Mouse (Mus musculus): Measurements from ENCODE around the gene Tle3. TPM values are rescaled to one million over a fixed set of nuclear protein-coding genes. Genes with fewer than 3 reads are reported as not detected.

Gene Tle3
- total and polyA plus RNA-seq, 2 experiments: 2.4 to 14.8 TPM

GRCm38 (mm10) chr9:61426493-61426892 lies 54.3 kb downstream of the Tle3 start:
- Histone ChIP-seq H3K27me3 (ENCODE audit: control insufficient read depth, insufficient read depth, low read length) (no peaks in the 10 kb centered on the region), H3K79me2 (ENCODE audit: control insufficient read depth, insufficient read depth, low read length) (no peaks in the 10 kb centered on the region), H3K27ac (replicated peaks; ENCODE audit: insufficient read depth, low read depth, low read length) (no peak overlapping the region), H3K4me1 (ENCODE audit: control insufficient read depth, insufficient read depth, low read length) (peaks cover 6% of the 10 kb centered on the region; the same call in 1 of the 2 replicates), H3K9ac (ENCODE audit: low read depth, low read length) (no peak overlapping the region), H3K4me3 (ENCODE audit: insufficient read depth, low read depth, low read length) (no peak overlapping the region), H3K36me3 (ENCODE audit: control insufficient read depth, insufficient read depth, low read length) (no peaks in the 10 kb centered on the region)
- no peak for DNase-seq (ENCODE audit: extremely low read depth, low read depth, low spot score)
- WGBS: 86% methylated on average over 7 of the region's 7 CpGs
- TF ChIP-seq CTCF (IDR thresholded peaks at IDR 0.05; ENCODE audit: low read depth, low read length) (no peak), POLR2A (IDR thresholded peaks at IDR 0.05; ENCODE audit: extremely low read depth, insufficient read depth, low read length) (no peak)

- no peak for DNase-seq (ENCODE audit: extremely low read depth, low read depth, low spot score)
- Histone ChIP-seq H3K27ac (replicated peaks; ENCODE audit: insufficient read depth, low read depth, low read length) (no peak overlapping the region), H3K36me3 (ENCODE audit: control insufficient read depth, insufficient read depth, low read length) (no peaks in the 10 kb centered on the region), H3K9ac (ENCODE audit: low read depth, low read length) (no peak overlapping the region), H3K27me3 (ENCODE audit: control insufficient read depth, insufficient read depth, low read length) (no peaks in the 10 kb centered on the region), H3K79me2 (ENCODE audit: control insufficient read depth, insufficient read depth, low read length) (no peaks in the 10 kb centered on the region), H3K4me3 (ENCODE audit: insufficient read depth, low read depth, low read length) (no peak overlapping the region), H3K4me1 (ENCODE audit: control insufficient read depth, insufficient read depth, low read length) (peaks cover 6% of the 10 kb centered on the region; the same call in 1 of the 2 replicates)
- TF ChIP-seq POLR2A (IDR thresholded peaks at IDR 0.05; ENCODE audit: extremely low read depth, insufficient read depth, low read length) (no peak), CTCF (IDR thresholded peaks at IDR 0.05; ENCODE audit: low read depth, low read length) (no peak)
- 84% methylated on average over 6 of the region's 6 CpGs for WGBS
Observed at GRCm38 (mm10) chr9:61427051-61427450, 54.9 kb downstream of the Tle3 start.

GRCm38 (mm10) chr9:61427901-61428300 lies 55.7 kb downstream of the Tle3 start:
- Histone ChIP-seq H3K4me1 (ENCODE audit: control insufficient read depth, insufficient read depth, low read length) (peaks cover 6% of the 10 kb centered on the region; the same call in 1 of the 2 replicates), H3K9ac (ENCODE audit: low read depth, low read length) (no peak overlapping the region), H3K36me3 (ENCODE audit: control insufficient read depth, insufficient read depth, low read length) (no peaks in the 10 kb centered on the region), H3K27me3 (ENCODE audit: control insufficient read depth, insufficient read depth, low read length) (no peaks in the 10 kb centered on the region), H3K4me3 (ENCODE audit: insufficient read depth, low read depth, low read length) (no peak overlapping the region), H3K27ac (replicated peaks; ENCODE audit: insufficient read depth, low read depth, low read length) (no peak overlapping the region), H3K79me2 (ENCODE audit: control insufficient read depth, insufficient read depth, low read length) (no peaks in the 10 kb centered on the region)
- no peak for DNase-seq (ENCODE audit: extremely low read depth, low read depth, low spot score)
- WGBS: 86% methylated on average over 3 of the region's 3 CpGs
- no peak for TF ChIP-seq CTCF (IDR thresholded peaks at IDR 0.05; ENCODE audit: low read depth, low read length)
- TF ChIP-seq POLR2A (IDR thresholded peaks at IDR 0.05; ENCODE audit: extremely low read depth, insufficient read depth, low read length): no peak

- H3K27me3 ChIP-seq (ENCODE audit: control insufficient read depth, insufficient read depth, low read length): no peaks in the 10 kb centered on the region
- TF ChIP-seq POLR2A (IDR thresholded peaks at IDR 0.05; ENCODE audit: extremely low read depth, insufficient read depth, low read length) (no peak), CTCF (IDR thresholded peaks at IDR 0.05; ENCODE audit: low read depth, low read length) (no peak)
- 86% methylated on average over 4 of the region's 4 CpGs for WGBS
- H3K27ac ChIP-seq (replicated peaks; ENCODE audit: insufficient read depth, low read depth, low read length): no peak overlapping the region
- DNase-seq (ENCODE audit: extremely low read depth, low read depth, low spot score): no peak
- no peaks in the 10 kb centered on the region for H3K4me1 ChIP-seq (ENCODE audit: control insufficient read depth, insufficient read depth, low read length)
- no peaks in the 10 kb centered on the region for H3K79me2 ChIP-seq (ENCODE audit: control insufficient read depth, insufficient read depth, low read length)
- no peak overlapping the region for H3K4me3 ChIP-seq (ENCODE audit: insufficient read depth, low read depth, low read length)
- H3K9ac ChIP-seq (ENCODE audit: low read depth, low read length): no peak overlapping the region
- H3K36me3 ChIP-seq (ENCODE audit: control insufficient read depth, insufficient read depth, low read length): no peaks in the 10 kb centered on the region
Observed at GRCm38 (mm10) chr9:61431830-61432229, 59.7 kb downstream of the Tle3 start.

GRCm38 (mm10) chr9:61433206-61433605 lies 61.0 kb downstream of the Tle3 start:
- no peaks in the 10 kb centered on the region for H3K27me3 ChIP-seq (ENCODE audit: control insufficient read depth, insufficient read depth, low read length)
- H3K4me3 ChIP-seq (ENCODE audit: insufficient read depth, low read depth, low read length): no peak overlapping the region
- H3K79me2 ChIP-seq (ENCODE audit: control insufficient read depth, insufficient read depth, low read length): no peaks in the 10 kb centered on the region
- no peak for DNase-seq (ENCODE audit: extremely low read depth, low read depth, low spot score)
- no peak overlapping the region for H3K9ac ChIP-seq (ENCODE audit: low read depth, low read length)
- H3K4me1 ChIP-seq (ENCODE audit: control insufficient read depth, insufficient read depth, low read length): no peaks in the 10 kb centered on the region
- H3K27ac ChIP-seq (replicated peaks; ENCODE audit: insufficient read depth, low read depth, low read length): no peak overlapping the region
- no peaks in the 10 kb centered on the region for H3K36me3 ChIP-seq (ENCODE audit: control insufficient read depth, insufficient read depth, low read length)
- no peak for TF ChIP-seq POLR2A (IDR thresholded peaks at IDR 0.05; ENCODE audit: extremely low read depth, insufficient read depth, low read length)
- no peak for TF ChIP-seq CTCF (IDR thresholded peaks at IDR 0.05; ENCODE audit: low read depth, low read length)
- WGBS: 81% methylated on average over 2 of the region's 2 CpGs

- Histone ChIP-seq H3K36me3 (ENCODE audit: control insufficient read depth, insufficient read depth, low read length) (no peaks in the 10 kb centered on the region), H3K4me1 (ENCODE audit: control insufficient read depth, insufficient read depth, low read length) (no peaks in the 10 kb centered on the region), H3K27ac (replicated peaks; ENCODE audit: insufficient read depth, low read depth, low read length) (no peak overlapping the region), H3K27me3 (ENCODE audit: control insufficient read depth, insufficient read depth, low read length) (no peaks in the 10 kb centered on the region), H3K9ac (ENCODE audit: low read depth, low read length) (no peak overlapping the region), H3K79me2 (ENCODE audit: control insufficient read depth, insufficient read depth, low read length) (no peaks in the 10 kb centered on the region), H3K4me3 (ENCODE audit: insufficient read depth, low read depth, low read length) (no peak overlapping the region)
- 88% methylated on average over 11 of the region's 11 CpGs for WGBS
- no peak for DNase-seq (ENCODE audit: extremely low read depth, low read depth, low spot score)
- no peak for TF ChIP-seq CTCF (IDR thresholded peaks at IDR 0.05; ENCODE audit: low read depth, low read length)
- no peak for TF ChIP-seq POLR2A (IDR thresholded peaks at IDR 0.05; ENCODE audit: extremely low read depth, insufficient read depth, low read length)
Observed at GRCm38 (mm10) chr9:61434062-61434461, 61.9 kb downstream of the Tle3 start.

All from liver, adult 2 months (tissue).